Mouse (Mus musculus) cerebellum, adult 18-20 months (tissue): ENCODE measurements around the gene Pdlim7.

Experiments used
- DNase-seq, 2 experiments: peaks; one replicate each; pipeline ENCODE4 v3.0.0; 2021

Gene Pdlim7

GRCm38 (mm10) chr13:55486029-55486794, 27.3 kb downstream of the Pdlim7 start:
- DNase-seq: no peak

GRCm38 (mm10) chr13:55484520-55485088, 28.9 kb downstream of the Pdlim7 start:
- no peak for DNase-seq

- DNase-seq: no peak
Measured at GRCm38 (mm10) chr13:55483593-55483992, 29.9 kb downstream of the Pdlim7 start.

- no peak for DNase-seq
Measured at GRCm38 (mm10) chr13:55483071-55483470, 30.4 kb downstream of the Pdlim7 start.

GRCm38 (mm10) chr13:55482542-55482941, 30.9 kb downstream of the Pdlim7 start:
- DNase-seq: no peak

- DNase-seq: no peak
Measured at GRCm38 (mm10) chr13:55479929-55480328, 33.5 kb downstream of the Pdlim7 start.

GRCm38 (mm10) chr13:55479008-55479407, 34.5 kb downstream of the Pdlim7 start:
- DNase-seq: no peak

- no peak for DNase-seq
Measured at GRCm38 (mm10) chr13:55478036-55478435, 35.4 kb downstream of the Pdlim7 start.

- DNase-seq: no peak
Measured at GRCm38 (mm10) chr13:55477492-55477891, 36.0 kb downstream of the Pdlim7 start.

GRCm38 (mm10) chr13:55476256-55476655, 37.2 kb downstream of the Pdlim7 start:
- DNase-seq: no peak

GRCm38 (mm10) chr13:55475750-55476149, 37.7 kb downstream of the Pdlim7 start:
- DNase-seq: no peak

- peak in 1 of 2 experiments; percentile 40 for DNase-seq
Measured at GRCm38 (mm10) chr13:55474621-55475069, 38.8 kb downstream of the Pdlim7 start.

GRCm38 (mm10) chr13:55473961-55474360, 39.5 kb downstream of the Pdlim7 start:
- no peak for DNase-seq

- peak in 1 of 2 experiments; percentile 26 for DNase-seq
Measured at GRCm38 (mm10) chr13:55473076-55473831, 40.2 kb downstream of the Pdlim7 start.

- peak; percentile 49 to 78 for DNase-seq
Measured at GRCm38 (mm10) chr13:55472132-55473022, 41.1 kb downstream of the Pdlim7 start.

GRCm38 (mm10) chr13:55471819-55472131, 41.7 kb downstream of the Pdlim7 start:
- DNase-seq: no peak

- peak; percentile 69 to 88 for DNase-seq
Measured at GRCm38 (mm10) chr13:55471156-55471818, 42.2 kb downstream of the Pdlim7 start.

- DNase-seq: peak; percentile 89 to 91
Measured at GRCm38 (mm10) chr13:55470372-55470771, 43.1 kb downstream of the Pdlim7 start.

- no peak for DNase-seq
Measured at GRCm38 (mm10) chr13:55468851-55469560, 44.5 kb downstream of the Pdlim7 start.

- DNase-seq: no peak
Measured at GRCm38 (mm10) chr13:55465830-55466440, 47.5 kb downstream of the Pdlim7 start.

GRCm38 (mm10) chr13:55465184-55465583, 48.3 kb downstream of the Pdlim7 start:
- DNase-seq: peak; percentile 27 to 28
